Mouse (Mus musculus): ENCODE results near the gene Pecam1. TPM values are rescaled to one million over a fixed set of nuclear protein-coding genes. Genes with fewer than 3 reads are reported as not detected.

Pecam1 gene
- polyA plus RNA-seq (2012; ENCODE audit: insufficient read depth, insufficient read length, low replicate concordance, missing spikeins), result not detected in 2 replicates

- Histone ChIP-seq H3K4me1 (ENCODE audit: control insufficient read depth, insufficient read depth, low read length) (no peaks in the 10 kb centered on the region), H3K4me3 (ENCODE audit: insufficient read depth, low read depth, low read length) (no peak within 1 kb of the TSS; the same call in 1 of the 2 replicates), H3K27ac (ENCODE audit: insufficient read depth, low read depth, low read length) (no peak within 1 kb of the TSS)
- WGBS, result 79% methylated on average over 13 of the region's 13 CpGs
- no peak for TF ChIP-seq POLR2A (IDR thresholded peaks at IDR 0.05; ENCODE audit: insufficient read depth, low read depth, low read length)
- TF ChIP-seq CTCF (IDR thresholded peaks at IDR 0.05; ENCODE audit: insufficient read depth, low read depth, low read length), result no peak
Observed at GRCm38 (mm10) chr11:106750121-106750751, at the start of gene Pecam1. Gene Pecam1, minus strand, starts transcription at chr11:106750628.

GRCm38 (mm10) chr11:106795679-106796078 is 45.3 kb upstream of the Pecam1 start:
- Histone ChIP-seq H3K4me1 (ENCODE audit: control insufficient read depth, insufficient read depth, low read length) (no peaks in the 10 kb centered on the region), H3K27ac (ENCODE audit: insufficient read depth, low read depth, low read length) (no peak overlapping the region), H3K4me3 (ENCODE audit: insufficient read depth, low read depth, low read length) (no peak overlapping the region)
- 39% methylated on average over 9 of the region's 9 CpGs for WGBS
- TF ChIP-seq CTCF (IDR thresholded peaks at IDR 0.05; ENCODE audit: insufficient read depth, low read depth, low read length) (no peak), POLR2A (IDR thresholded peaks at IDR 0.05; ENCODE audit: insufficient read depth, low read depth, low read length) (no peak)

GRCm38 (mm10) chr11:106793846-106794245 is 43.4 kb upstream of the Pecam1 start:
- Histone ChIP-seq H3K27ac (ENCODE audit: insufficient read depth, low read depth, low read length) (no peak overlapping the region), H3K4me1 (ENCODE audit: control insufficient read depth, insufficient read depth, low read length) (no peaks in the 10 kb centered on the region), H3K4me3 (ENCODE audit: insufficient read depth, low read depth, low read length) (no peak overlapping the region)
- TF ChIP-seq POLR2A (IDR thresholded peaks at IDR 0.05; ENCODE audit: insufficient read depth, low read depth, low read length), result no peak
- no peak for TF ChIP-seq CTCF (IDR thresholded peaks at IDR 0.05; ENCODE audit: insufficient read depth, low read depth, low read length)
- 68% methylated on average over 4 of the region's 4 CpGs for WGBS

GRCm38 (mm10) chr11:106789649-106790048 is 39.2 kb upstream of the Pecam1 start:
- WGBS, result under 1% methylated on average over 6 of the region's 6 CpGs
- TF ChIP-seq POLR2A (IDR thresholded peaks at IDR 0.05; ENCODE audit: insufficient read depth, low read depth, low read length) (no peak), CTCF (IDR thresholded peaks at IDR 0.05; ENCODE audit: insufficient read depth, low read depth, low read length) (no peak)

GRCm38 (mm10) chr11:106788775-106789459 is 38.5 kb upstream of the Pecam1 start, which contains the start of the genes Ddx5 and Cep95:
Gene Ddx5, minus strand, starts transcription at chr11:106789185.
Gene Cep95, plus strand, starts transcription at chr11:106789252.
- TF ChIP-seq POLR2A (IDR thresholded peaks at IDR 0.05; ENCODE audit: insufficient read depth, low read depth, low read length), result peak; percentile 68
- no peak for TF ChIP-seq CTCF (IDR thresholded peaks at IDR 0.05; ENCODE audit: insufficient read depth, low read depth, low read length)
- WGBS, result under 1% methylated on average over 58 of the region's 58 CpGs
- Histone ChIP-seq H3K4me3 (ENCODE audit: insufficient read depth, low read depth, low read length) (peak within 1 kb of the TSS; percentile 96), H3K27ac (ENCODE audit: insufficient read depth, low read depth, low read length) (peak within 1 kb of the TSS; percentile 99), H3K4me1 (ENCODE audit: control insufficient read depth, insufficient read depth, low read length) (no peaks in the 10 kb centered on the region)

More at GRCm38 (mm10) chr11:106789649-106790048, 39.2 kb upstream of the Pecam1 start:
- Histone ChIP-seq H3K4me3 (ENCODE audit: insufficient read depth, low read depth, low read length) (peak overlapping the region; percentile 80), H3K27ac (ENCODE audit: insufficient read depth, low read depth, low read length) (peak overlapping the region; percentile 74), H3K4me1 (ENCODE audit: control insufficient read depth, insufficient read depth, low read length) (no peaks in the 10 kb centered on the region)

GRCm38 (mm10) chr11:106788026-106788774 is 37.8 kb upstream of the Pecam1 start:
- Histone ChIP-seq H3K4me1 (ENCODE audit: control insufficient read depth, insufficient read depth, low read length) (no peaks in the 10 kb centered on the region), H3K4me3 (ENCODE audit: insufficient read depth, low read depth, low read length) (peak overlapping the region; percentile 96), H3K27ac (ENCODE audit: insufficient read depth, low read depth, low read length) (peak overlapping the region; percentile 99)
- WGBS, result under 1% methylated on average over 78 of the region's 79 CpGs
- TF ChIP-seq CTCF (IDR thresholded peaks at IDR 0.05; ENCODE audit: insufficient read depth, low read depth, low read length) (no peak), POLR2A (IDR thresholded peaks at IDR 0.05; ENCODE audit: insufficient read depth, low read depth, low read length) (peak; percentile 97)

- no peaks in the 10 kb centered on the region for H3K4me1 ChIP-seq (ENCODE audit: control insufficient read depth, insufficient read depth, low read length)
- peak overlapping the region; percentile 96 for H3K4me3 ChIP-seq (ENCODE audit: insufficient read depth, low read depth, low read length)
- H3K27ac ChIP-seq (ENCODE audit: insufficient read depth, low read depth, low read length), result peak overlapping the region; percentile 98
- peak; percentile 54; the same call in 1 of the 2 replicates for TF ChIP-seq POLR2A (IDR thresholded peaks at IDR 0.05; ENCODE audit: insufficient read depth, low read depth, low read length)
- no peak for TF ChIP-seq CTCF (IDR thresholded peaks at IDR 0.05; ENCODE audit: insufficient read depth, low read depth, low read length)
- under 1% methylated on average over 65 of the region's 65 CpGs for WGBS
Observed at GRCm38 (mm10) chr11:106787131-106788025, 37.0 kb upstream of the Pecam1 start.

- no peak overlapping the region for H3K4me3 ChIP-seq (ENCODE audit: insufficient read depth, low read depth, low read length)
- 15% methylated on average over 1 of the region's 1 CpGs for WGBS
- H3K27ac ChIP-seq (ENCODE audit: insufficient read depth, low read depth, low read length), result no peak overlapping the region
- no peaks in the 10 kb centered on the region for H3K4me1 ChIP-seq (ENCODE audit: control insufficient read depth, insufficient read depth, low read length)
- TF ChIP-seq CTCF (IDR thresholded peaks at IDR 0.05; ENCODE audit: insufficient read depth, low read depth, low read length) (no peak), POLR2A (IDR thresholded peaks at IDR 0.05; ENCODE audit: insufficient read depth, low read depth, low read length) (no peak)
Observed at GRCm38 (mm10) chr11:106785043-106785442, 34.6 kb upstream of the Pecam1 start.

Measured in olfactory bulb, adult 2 months (tissue).